Mouse (Mus musculus) thymus, postnatal 10 days (tissue): Measurements from ENCODE around the gene Rasa3.

Source experiments
- DNase-seq, 2 experiments: peaks; one replicate each; pipeline ENCODE4 v3.0.0; 2021; ENCODE audit warnings: low spot score in 2 of 2

Rasa3 gene

DNA sequence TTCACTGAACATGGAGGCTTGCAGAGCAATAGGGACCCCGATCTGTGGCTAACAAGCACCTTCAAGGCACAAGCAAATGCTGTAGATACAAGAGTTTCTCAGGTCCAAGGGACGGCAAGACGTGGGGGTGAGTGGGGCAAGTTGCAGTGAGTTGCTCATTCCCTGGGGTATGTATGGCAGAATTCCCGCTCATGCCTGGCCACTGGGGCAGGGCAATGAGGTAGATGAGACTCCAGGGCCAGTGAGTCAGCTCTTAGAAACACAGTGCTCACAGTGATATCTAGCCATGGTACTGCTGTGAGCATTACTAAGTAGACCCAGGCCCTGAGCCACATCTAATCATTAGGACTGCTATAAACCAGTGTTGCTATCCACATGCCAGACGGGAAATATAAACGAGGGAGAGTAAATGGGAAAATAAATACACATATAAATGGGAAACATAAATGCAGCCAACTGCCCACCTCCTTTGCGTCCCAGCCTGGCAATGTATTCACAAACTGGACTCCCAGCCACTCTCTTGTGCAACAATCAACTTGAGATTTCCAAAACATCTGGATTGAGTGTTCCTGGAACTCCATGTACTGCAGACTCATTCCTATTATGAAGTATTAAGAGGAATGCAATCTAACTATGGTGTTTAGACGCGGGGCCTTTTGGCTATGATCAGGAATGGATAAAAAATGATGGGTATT is 57.0 kb downstream of the Rasa3 start:
- DNase-seq, result no peak

DNA sequence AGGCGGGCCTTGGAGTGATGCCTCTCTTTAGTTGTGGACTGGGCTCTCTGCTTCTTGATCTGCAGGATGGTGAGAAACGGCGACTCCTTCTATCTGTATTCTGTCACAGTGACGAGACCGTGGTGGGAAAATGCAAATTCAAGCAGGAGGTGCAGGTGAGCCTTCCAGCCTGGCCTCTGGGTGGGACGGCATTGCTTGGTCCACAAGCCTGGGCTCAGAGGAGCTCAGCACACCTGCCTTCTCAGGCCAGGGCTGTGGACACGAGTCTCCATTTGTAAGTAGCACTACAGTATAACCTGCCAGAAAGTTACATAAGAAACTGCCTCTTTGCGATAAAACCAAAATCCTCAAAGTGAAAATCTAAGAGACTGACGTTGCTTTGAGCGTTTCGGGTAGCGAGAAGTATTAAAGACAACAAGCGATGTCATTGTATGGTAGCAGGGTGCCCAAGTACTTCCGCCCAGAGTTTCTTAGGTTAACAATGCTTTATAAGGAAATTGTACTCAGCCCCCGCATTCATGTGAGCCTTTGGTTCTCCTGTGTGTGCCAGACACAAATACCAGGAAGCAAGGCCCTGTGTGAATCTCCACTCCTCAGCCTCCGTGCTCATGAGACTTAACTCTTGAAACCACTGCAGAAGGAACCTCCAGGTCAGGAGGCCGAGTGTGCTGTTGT is 60.4 kb downstream of the Rasa3 start:
- no peak for DNase-seq

DNA sequence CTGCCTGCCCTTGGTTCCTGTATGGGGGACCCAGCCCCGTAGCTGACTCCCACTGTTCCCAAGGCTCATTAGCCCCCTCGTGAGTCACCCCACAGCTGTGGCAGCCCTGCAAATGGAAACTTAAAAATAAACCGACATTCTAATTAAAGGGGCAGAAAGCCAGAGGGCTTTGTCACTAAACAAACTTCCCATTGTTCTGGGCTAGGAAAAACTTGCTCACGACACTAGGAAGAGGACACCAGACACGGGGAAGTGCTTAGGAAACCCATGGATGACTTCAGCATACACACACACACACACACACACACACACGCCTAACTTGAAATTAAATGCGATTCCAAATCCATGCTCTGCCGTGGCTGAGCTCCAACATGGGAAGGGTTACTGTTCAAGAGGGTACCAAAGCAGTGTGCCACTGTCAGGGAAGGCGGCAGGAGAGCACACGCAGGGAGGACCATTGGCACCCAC is 62.4 kb downstream of the Rasa3 start:
- DNase-seq, result no peak

DNA sequence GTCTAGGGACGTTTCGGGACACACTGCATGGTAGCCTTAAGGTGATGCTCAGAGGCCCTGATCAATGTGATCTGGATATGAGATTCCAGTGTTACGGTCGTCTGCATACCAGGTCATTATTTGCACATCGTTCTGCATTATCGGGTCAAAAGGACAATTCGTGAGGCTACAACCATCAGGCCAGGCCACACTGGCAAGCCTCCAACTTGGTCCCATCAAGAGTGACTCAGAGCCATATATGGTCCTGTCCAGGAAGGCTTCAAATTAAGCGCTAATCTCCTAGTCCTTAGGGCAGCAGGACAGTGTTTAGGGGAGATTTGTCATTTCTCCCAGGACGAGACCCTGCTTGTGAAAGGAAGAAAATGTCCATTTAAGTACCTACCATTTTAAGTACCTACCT is 63.3 kb downstream of the Rasa3 start:
- no peak for DNase-seq

DNA sequence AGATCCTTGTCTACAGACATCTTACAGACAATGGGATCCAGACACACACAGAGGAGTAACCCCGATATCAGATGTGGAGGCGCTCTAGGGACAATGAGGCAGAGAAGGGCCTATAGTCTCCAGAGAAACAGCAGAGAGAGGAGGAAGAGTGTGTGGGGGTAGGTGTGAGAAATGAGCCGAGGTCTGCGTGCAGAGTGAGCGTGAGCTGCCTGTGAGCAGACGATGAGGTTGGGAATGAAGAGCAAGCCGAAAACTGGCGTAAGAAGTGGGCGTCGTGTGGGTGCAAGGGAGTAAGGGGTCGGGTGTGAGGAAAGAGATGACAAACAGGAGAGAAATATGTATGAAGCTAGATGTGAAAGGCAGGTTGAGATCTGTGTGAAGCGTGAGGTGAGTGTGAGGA is 65.7 kb downstream of the Rasa3 start:
- DNase-seq, result no peak

DNA sequence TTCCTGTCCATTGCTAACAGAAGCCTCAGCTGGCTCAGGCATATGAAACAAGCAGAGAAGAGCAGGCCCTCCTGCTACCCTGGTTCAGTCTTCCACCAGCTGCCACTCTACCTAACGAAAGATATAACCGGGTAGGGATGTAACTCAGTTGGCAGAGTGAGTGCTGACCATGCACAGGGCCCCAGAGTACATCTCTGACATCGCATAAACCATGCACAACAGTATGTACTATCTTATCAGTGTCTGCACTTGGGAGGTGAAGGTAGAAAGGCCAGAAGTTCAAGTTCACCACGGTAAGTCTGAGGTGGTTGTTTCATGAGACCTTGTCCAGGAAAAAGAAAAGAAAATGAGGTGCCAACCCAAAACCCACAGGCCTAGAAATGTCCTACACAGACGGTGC is 67.4 kb downstream of the Rasa3 start:
- no peak for DNase-seq

DNA sequence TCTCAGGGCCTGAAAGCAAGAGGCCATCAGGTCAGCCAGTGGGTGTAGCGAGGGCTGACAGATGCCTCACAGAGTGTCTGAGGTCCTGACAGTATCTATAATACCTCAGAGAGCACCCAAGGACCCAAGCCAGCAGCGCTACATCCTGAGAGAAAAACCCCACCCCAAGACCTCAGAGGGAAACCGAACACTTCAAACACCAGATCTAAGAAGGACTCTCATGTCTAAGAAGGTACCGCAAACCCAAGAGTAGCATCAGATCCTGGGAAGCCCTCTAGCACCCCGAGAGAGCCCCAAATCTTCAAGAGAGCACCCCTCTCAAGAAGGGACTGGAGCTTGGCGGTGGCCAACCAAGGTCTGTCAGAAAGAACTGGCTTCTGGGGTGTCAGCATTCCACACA is 68.5 kb downstream of the Rasa3 start:
- DNase-seq, result no peak

DNA sequence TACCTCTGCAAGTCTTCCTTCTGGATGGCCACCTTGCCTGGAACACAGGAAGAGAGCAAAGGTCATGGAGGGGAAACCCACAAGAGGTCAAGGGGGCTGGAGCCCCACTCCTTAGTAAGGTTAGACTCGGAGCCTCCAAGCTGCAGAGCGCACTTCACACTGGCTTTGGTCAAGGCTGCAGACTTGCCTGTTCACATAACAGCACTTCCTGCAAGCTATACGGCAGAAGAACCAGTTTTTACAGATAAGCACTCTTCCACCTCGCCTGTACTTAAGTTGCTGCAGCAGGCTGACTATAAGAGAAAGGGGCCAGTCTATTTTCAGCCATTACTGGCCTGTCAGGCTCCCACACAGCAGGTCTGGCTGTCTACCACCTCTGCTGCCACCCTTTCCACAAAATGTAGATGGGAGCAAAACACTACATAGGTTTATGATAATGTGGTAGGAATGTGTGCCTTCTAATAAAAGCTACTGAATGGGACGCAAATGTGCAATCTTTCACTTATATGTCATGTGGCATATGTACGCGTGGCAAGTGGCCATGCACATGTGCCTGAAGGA is 71.4 kb downstream of the Rasa3 start:
- DNase-seq, result no peak

DNA sequence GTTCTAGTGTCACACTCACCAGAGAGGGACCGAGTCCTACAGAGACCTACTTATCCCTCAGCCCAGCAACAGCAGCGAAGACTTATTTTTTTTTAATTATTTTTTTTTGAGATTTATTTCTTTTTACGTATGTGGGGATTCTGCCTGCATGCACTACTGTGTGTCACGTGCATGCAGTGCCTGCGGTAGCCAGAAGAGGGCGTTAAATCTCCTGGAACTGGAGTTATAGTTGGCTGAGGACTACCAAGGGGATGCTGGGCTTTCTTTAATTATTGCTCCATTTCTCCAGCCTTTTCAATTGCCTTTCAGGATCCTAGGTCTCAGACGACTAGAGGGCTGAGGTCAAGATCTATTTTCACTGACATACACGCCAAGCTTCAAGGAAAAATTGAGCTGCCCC is 74.8 kb downstream of the Rasa3 start:
- no peak for DNase-seq

DNA sequence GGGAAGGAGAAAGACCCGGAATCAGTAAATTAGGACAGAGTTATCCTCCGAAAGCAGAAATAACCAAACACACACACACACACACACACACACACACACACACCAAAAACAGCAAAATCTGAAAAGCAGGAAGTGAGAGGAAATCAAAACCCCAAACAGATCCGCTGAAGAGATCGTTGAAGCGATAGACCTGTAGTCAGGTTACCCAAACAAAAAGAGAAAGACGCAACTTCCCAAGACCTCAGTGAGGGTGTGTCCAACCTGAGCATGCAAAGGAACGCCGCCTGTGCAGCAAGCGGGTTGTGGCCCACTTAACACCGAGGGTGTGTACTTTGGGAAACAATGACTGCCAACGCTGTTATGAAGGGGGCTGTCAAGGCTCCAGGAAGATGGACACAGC is 76.2 kb downstream of the Rasa3 start:
- peak; percentile 30 to 44 for DNase-seq

DNA sequence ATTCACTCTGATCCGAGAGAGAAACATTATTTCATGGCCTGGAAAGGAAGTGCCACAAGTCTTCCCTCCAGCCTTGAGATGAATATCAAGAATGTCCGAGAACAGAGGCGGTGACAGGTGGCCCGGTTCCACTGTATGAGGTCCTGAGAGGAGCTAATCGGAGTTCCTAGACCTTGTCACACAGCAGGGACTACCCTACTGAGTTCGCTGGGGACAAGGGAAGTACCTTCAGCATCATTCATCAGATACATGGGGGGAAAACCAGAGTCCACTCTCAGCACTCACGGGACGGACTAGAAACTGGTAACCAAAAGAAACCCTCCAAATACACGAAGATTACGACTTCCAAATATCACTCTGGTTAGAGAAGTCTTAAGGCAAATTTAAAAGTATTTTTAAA is 76.7 kb downstream of the Rasa3 start:
- no peak for DNase-seq

DNA sequence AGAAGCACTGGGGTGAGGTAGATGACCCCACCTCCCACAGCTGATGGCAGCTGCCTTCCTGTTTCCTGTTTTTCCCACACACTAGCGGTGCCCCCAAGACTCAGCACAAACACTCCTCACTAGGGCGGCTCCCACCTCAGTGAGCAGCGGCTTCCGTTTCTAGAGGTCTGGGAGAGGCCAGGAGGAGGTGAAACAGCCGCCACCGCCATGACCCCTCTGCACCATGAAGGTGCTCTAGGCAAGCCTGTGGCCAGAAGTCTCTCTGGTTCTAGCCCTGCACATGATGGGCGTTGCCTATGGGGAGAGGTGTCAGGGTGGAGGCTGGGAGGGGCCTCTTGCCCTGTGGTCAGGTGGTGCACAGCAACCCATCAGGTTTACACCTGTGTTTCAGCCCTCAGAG is 77.2 kb downstream of the Rasa3 start:
- peak; percentile 49 to 54 for DNase-seq

DNA sequence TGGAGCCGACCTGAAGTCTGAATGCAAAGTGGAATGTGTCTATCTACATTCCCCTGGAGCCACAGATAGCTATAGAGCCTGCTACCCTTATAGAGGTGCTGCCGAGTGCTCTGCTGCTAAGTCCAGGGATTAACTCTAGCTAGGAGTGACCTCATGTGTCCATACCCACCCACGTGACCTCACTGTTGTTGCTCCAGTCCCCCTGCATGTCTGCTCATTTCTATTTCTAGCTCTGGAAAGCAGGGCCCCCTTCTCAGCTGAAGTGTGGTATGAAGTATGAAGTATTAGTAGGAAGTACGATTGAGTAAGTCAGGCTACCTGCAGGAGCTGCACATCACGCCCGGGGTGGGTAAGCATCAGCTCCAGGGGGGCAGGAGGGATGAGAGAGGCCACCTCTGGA is 79.6 kb downstream of the Rasa3 start:
- no peak for DNase-seq

DNA sequence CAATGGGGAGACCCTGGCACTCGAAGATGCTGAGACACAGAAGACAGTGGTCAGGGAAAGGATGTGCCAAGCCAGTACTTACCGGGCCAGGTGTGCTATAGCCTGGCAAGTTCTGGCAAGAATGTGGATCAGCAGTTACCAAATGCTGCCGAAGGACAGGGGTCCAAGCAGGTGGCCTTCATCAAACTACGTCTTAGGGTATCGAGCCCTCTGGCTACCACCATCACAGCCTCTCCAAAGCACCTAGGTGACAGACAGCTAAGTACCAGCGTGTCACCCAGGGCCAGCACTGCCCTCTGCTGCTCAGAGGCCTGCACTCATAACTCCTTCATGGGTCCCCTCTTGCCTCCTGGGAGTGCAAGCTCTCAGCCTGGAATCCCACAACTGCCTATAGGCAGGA is 81.5 kb downstream of the Rasa3 start:
- no peak for DNase-seq

DNA sequence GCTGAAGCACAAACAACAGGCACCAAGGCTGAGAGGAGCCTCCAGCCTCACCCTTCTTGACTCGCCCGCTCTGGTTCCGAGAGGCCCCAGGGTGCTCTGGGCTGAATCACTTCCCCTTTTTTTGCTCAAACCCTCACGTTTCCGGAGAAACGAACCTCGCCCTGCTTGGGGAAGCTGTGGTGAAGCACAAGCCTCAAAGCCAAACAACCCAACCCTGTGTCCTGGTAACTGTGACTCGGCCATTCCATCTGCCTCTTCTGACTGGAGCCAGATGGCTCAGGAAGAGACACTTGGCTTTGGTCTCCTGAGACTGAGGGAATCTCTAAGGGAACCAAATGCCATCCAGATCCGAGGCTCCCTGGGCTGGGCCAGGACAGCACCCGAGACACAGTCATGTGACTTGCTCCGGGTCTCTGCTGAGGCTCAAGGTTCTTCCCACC is 82.5 kb downstream of the Rasa3 start:
- peak; percentile 39 to 41 for DNase-seq

DNA sequence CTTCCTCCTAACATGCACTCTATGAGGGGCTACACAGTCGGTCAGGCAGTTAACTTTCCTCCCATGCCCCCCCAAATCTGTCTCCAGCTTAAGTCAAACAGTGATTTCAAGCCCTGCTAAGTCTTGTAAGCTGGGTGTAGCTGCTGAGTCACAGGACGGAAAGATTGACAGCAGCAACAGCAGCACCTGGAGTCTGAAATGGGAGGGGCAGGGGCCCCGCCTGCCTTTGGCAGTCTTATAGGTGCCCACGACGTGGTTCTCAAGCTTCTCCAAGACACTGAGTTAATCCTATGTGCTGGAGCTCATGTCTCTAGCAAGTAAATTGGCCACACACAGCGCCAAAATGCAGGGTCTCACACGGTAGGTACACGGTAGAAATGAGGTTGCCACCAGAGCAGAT is 84.1 kb downstream of the Rasa3 start:
- no peak for DNase-seq

DNA sequence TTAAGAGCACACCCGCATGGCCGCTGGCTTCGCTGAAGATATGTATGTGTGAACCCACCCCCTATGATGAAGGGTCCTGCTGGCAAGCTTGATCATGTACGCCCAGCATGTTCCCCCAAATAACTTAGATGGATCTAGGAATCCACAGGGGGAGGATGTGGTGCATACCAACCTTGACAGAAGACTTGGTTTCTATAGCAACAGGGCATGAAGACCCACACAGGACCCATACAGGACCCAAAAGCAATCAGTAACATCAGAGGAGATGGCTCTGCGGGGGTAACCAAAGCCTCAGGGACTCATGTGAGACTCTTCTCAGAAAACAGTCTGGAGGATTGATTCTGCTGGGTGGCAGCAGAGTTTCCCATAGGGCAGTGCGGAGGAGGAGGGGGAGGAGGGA is 86.2 kb downstream of the Rasa3 start:
- no peak for DNase-seq

DNA sequence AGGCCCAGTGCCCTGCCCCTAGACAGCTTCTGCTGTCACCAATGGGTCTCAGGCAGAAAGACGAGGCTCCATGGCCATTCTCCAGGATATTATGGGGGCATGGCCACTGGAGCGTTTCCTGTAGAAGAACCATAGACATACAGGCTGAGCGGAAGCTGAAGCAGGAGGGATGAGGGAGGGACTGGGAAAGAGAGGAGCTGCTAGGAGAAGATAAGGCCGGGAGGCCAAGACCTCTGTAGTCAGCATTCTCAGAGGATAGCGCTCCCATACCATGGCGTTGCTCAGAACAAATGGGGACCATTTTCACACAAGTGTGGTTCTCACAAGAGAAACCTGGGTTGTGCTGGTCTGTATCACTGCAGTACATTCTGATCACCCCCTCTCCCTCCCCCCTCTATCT is 88.3 kb downstream of the Rasa3 start:
- DNase-seq, result no peak

DNA sequence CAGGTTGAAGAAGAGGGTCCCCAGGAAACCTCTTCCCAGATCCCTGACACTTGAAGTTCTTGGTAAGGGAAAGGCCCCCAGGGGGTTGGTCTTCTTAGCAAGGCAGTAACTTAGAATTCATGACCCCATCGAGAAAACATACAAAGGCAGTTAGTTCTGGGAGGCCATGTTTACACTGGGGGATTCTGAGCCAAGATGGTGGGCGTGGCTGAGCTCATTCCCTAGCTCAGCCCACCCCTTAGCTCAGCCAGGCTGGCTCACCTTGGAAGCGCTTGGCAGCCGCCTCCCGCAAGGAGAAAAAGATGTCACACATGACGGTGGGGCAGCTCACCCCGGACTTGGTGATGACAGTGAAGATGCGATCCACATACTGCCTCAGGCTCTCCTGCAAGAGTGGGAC is 92.8 kb downstream of the Rasa3 start:
- DNase-seq, result no peak

DNA sequence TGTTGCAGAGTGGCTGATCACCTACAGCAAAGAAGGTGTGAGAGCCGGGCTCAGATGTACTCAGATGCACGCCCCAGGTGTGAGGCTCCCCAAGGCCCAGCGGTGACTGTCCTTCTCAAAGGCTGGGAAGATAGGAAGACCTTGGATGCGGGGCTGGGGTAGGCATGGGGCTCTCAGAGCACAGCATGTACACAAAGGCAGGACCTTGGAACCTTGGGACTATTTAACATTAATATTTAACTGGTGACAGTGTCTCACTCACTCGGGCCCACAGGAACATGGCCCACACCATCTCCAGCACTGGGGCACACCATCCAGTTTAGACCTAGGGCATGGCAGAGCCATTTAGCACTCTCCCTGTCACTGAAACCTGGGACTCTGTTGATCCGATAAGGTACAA is 99.5 kb downstream of the Rasa3 start:
- no peak for DNase-seq

DNA sequence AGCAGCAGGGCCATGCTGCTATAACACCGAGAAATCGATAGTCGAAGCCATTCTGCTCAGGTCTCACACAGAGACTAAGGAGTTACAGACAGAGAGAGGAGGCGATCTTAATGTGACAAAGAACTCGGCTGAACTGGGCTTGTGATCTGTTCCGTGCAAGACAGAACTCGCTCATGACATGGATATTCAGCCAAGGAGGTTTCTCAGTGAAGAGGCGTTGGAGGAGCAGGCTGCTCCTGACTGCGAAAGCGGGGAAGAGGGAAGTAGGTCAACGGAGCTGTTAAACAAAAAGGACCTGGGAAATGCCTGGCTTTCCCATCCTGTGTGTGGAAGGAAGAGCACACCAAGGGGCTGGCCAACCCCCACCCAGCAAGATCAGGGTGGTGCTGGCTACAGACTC is 105.4 kb downstream of the Rasa3 start:
- no peak for DNase-seq

DNA sequence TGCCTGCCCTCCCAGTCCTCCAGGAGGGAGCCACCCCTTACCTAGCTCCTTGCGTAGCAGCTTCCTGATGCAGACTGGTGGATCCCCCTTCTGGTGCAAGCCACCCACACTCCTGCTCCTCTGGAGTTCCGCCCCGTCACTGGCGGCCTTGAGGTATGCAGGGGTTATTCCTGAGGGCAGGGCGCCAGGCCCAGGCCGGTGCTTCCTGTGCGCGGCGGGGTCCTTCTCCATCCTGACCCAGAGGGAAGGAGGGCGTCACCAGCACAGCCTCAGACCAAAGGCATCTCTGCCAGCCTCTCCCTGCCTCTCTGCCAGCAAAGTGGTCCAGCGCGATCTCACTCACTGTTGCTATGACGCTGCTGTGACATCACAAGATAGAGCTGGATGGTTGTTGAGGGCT is 115.3 kb downstream of the Rasa3 start, which contains the start of gene 1700029H14Rik:
Gene 1700029H14Rik (minus strand): TSS at position 344 of the 400 bp plus-strand sequence.
- no peak for DNase-seq

DNA sequence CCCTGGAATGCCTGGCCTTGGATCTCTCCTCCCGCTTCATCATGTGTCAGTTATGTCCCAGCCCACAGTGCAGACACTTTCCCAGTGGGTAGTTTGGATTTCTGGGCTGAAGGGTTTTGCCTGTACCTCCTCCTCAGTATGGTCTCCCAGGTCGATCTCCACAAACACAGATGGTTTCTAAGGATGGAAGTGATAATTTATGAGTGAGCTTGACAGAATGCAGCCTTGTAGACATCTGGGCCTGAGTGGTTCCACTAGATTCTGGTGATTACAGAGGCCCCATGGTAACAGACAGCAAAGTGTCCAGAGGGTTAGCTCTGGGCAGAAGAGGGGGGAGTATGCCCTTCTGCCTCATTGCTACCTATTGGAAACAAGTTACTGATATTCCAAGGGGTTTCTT is 119.9 kb downstream of the Rasa3 start:
- no peak for DNase-seq

DNA sequence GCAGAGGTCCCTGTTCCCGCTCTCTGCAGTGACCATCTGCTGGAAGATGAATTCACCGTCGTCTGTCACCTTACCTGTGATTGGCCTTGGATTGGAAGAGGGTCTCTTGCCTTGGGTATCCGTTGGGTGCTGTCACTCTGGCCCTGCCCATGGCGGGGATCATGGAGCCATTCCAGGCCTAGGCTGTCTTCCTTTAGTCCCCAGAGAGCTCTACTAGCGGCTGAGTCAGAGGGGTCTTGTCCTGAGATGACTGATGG is 125.9 kb downstream of the Rasa3 start:
- DNase-seq, result no peak
